Mouse (Mus musculus) left cerebral cortex, adult 2 months (tissue): ENCODE measurements at regions not wholly inside any gene's neighbourhood (a gene's known extent, or its start where the extent isn't known, plus 50 kb on each side); places are given as distances from the start of the nearest gene placed in this dataset.
"Not testable (repeated sequence)": the region's sequence is repeated elsewhere in the genome, so short reads cannot be mapped to it uniquely, and the experiment has no call there.

Experiments used
- DNase-seq, 2 experiments: peaks; one replicate each; pipeline ENCODE4 v3.0.0; 2021 to 2022; ENCODE audit warnings: low spot score in 2 of 2, mixed read lengths in 1 of 2; ENCODE audit errors: extremely low spot score in 1 of 2
- H3K27ac ChIP-seq: fragments of 200-600 bp; 2 replicates; pipeline ENCODE4 v1.8.1; 2022
- H3K4me3 ChIP-seq: fragments of 200-600 bp; 2 replicates; pipeline ENCODE4 v1.8.1; 2022
- CTCF ChIP-seq: fragments of 200-600 bp; IDR thresholded peaks from 2 replicates; pipeline ENCODE4 v1.8.1; 2022; ENCODE audit warnings: antibody characterized with exemption, mild to moderate bottlenecking, moderate library complexity
- intact Hi-C: fragments of 180-260 bp; cut with DNase I; formaldehyde crosslinking; loops from one replicate; pipeline ENCODE4 v1.15.1; 2025

GRCm38 (mm10) chr8:35101701-35102100 lies 663.9 kb upstream of the Gm19410 start:
- no peak for DNase-seq
- no peak overlapping the region for H3K27ac ChIP-seq
- no peak overlapping the region for H3K4me3 ChIP-seq
- intact Hi-C loops: no loop called here
- TF ChIP-seq CTCF: no peak

- DNase-seq, H3K27ac ChIP-seq, intact Hi-C loops, H3K4me3 ChIP-seq: not testable (repeated sequence)
Observed at GRCm38 (mm10) chr8:35102102-35102501, 663.5 kb upstream of the Gm19410 start.

- H3K27ac ChIP-seq, H3K4me3 ChIP-seq, intact Hi-C loops, DNase-seq: not testable (repeated sequence)
Observed at GRCm38 (mm10) chr8:35104465-35104876, 661.1 kb upstream of the Gm19410 start.

- no peak for TF ChIP-seq CTCF
- intact Hi-C loops: no loop called here
- no peak overlapping the region for H3K27ac ChIP-seq
- peak overlapping the region; percentile 7; the same call in 1 of the 2 replicates for H3K4me3 ChIP-seq
- DNase-seq: no peak
Observed at GRCm38 (mm10) chr8:35109506-35110217, 655.9 kb upstream of the Gm19410 start.

- no peak for TF ChIP-seq CTCF
Observed at GRCm38 (mm10) chr8:35110286-35110685, 655.3 kb upstream of the Gm19410 start.

GRCm38 (mm10) chr8:35111130-35111529 lies 654.5 kb upstream of the Gm19410 start:
- H3K4me3 ChIP-seq: no peak overlapping the region
- intact Hi-C loops: no loop called here
- H3K27ac ChIP-seq: no peak overlapping the region
- no peak for TF ChIP-seq CTCF
- no peak for DNase-seq

More at GRCm38 (mm10) chr8:35110286-35110685, 655.3 kb upstream of the Gm19410 start:
- Histone ChIP-seq H3K27ac (no peak overlapping the region), H3K4me3 (no peak overlapping the region)
- no peak for DNase-seq
- intact Hi-C loops: no loop called here

GRCm38 (mm10) chr8:35112591-35113265 lies 652.9 kb upstream of the Gm19410 start:
- TF ChIP-seq CTCF: no peak
- no peak overlapping the region for H3K27ac ChIP-seq
- DNase-seq: no peak
- H3K4me3 ChIP-seq: no peak overlapping the region
- intact Hi-C loops: no loop called here

- no peak for DNase-seq
- Histone ChIP-seq H3K27ac (no peak overlapping the region), H3K4me3 (no peak overlapping the region)
- intact Hi-C loops: no loop called here
- no peak for TF ChIP-seq CTCF
Observed at GRCm38 (mm10) chr8:35114031-35114430, 651.6 kb upstream of the Gm19410 start.

- no peak; the same call in 1 of the 2 replicates for TF ChIP-seq CTCF
- DNase-seq: no peak
- intact Hi-C loops: no loop called here
- H3K4me3 ChIP-seq: no peak overlapping the region
- H3K27ac ChIP-seq: no peak overlapping the region
Observed at GRCm38 (mm10) chr8:35120612-35121011, 645.0 kb upstream of the Gm19410 start.

GRCm38 (mm10) chr8:35121084-35121483 lies 644.5 kb upstream of the Gm19410 start:
- no peak for TF ChIP-seq CTCF
- H3K4me3 ChIP-seq: no peak overlapping the region
- intact Hi-C loops: no loop called here
- H3K27ac ChIP-seq: no peak overlapping the region
- no peak for DNase-seq

GRCm38 (mm10) chr8:35123196-35123621 lies 642.4 kb upstream of the Gm19410 start:
- intact Hi-C loops: no loop called here
- no peak for TF ChIP-seq CTCF
- H3K4me3 ChIP-seq: peak overlapping the region; percentile 4; the same call in 1 of the 2 replicates
- DNase-seq: peak; percentile 25 to 48
- no peak overlapping the region for H3K27ac ChIP-seq

GRCm38 (mm10) chr8:35125179-35125578 lies 640.4 kb upstream of the Gm19410 start:
- intact Hi-C loops: no loop called here
- no peak overlapping the region for H3K27ac ChIP-seq
- DNase-seq: no peak
- TF ChIP-seq CTCF: no peak
- H3K4me3 ChIP-seq: no peak overlapping the region
